Mouse (Mus musculus) lung, postnatal 0 days (tissue): ENCODE measurements around the gene 2010111I01Rik.

Source experiments
- CTCF ChIP-seq: IDR thresholded peaks from 2 replicates; pipeline ENCODE4 v1.5.1; 2016; ENCODE audit warnings: antibody characterized with exemption, mild to moderate bottlenecking
- EP300 ChIP-seq: IDR thresholded peaks from 2 replicates; pipeline ENCODE4 v1.6.1; 2016; ENCODE audit warnings: antibody characterized with exemption, mild to moderate bottlenecking, control low read depth

GRCm38 (mm10) chr13:63174252-63175020 is 209.7 kb downstream of the 2010111I01Rik start:
- TF ChIP-seq EP300 = no peak
- TF ChIP-seq CTCF = no peak
